Mouse (Mus musculus) heart, embryonic 10.5 days (tissue): ENCODE measurements around the gene Prrc2b. TPM values are rescaled to one million over a fixed set of nuclear protein-coding genes. Genes with fewer than 3 reads are reported as not detected.

Experiments
- DNase-seq: peaks from one replicate; pipeline ENCODE4 v3.0.0-alpha.2; 2017; ENCODE audit warnings: low spot score
- H3K27ac ChIP-seq: fragments of 300-500 bp; sonication (generic); 2 replicates; pipeline ENCODE4 v1.5.1; 2016; ENCODE audit warnings: mild to moderate bottlenecking
- H3K27me3 ChIP-seq: fragments of 300-500 bp; sonication (generic); 2 replicates; pipeline ENCODE4 v1.6.1; 2016; ENCODE audit warnings: mild to moderate bottlenecking; ENCODE audit not compliant: poor library complexity, insufficient read depth, severe bottlenecking
- H3K36me3 ChIP-seq: fragments of 300-500 bp; sonication (generic); 2 replicates; pipeline ENCODE4 v1.6.1; 2016; ENCODE audit warnings: mild to moderate bottlenecking, moderate library complexity
- H3K4me1 ChIP-seq: fragments of 300-500 bp; sonication (generic); 2 replicates; pipeline ENCODE4 v1.6.1; 2016; ENCODE audit warnings: mild to moderate bottlenecking
- H3K4me3 ChIP-seq: fragments of 300-500 bp; sonication (generic); 2 replicates; pipeline ENCODE4 v1.5.1; 2016; ENCODE audit warnings: mild to moderate bottlenecking, moderate library complexity
- H3K9me3 ChIP-seq: fragments of 300-500 bp; sonication (generic); 2 replicates; pipeline ENCODE4 v1.6.1; 2016; ENCODE audit warnings: mild to moderate bottlenecking, moderate library complexity
- WGBS: fragments of 180-500 bp; shearing (Covaris S2); methylation state at CpG from one replicate; pipeline ENCODE4 v1.1.7; 2016; 5-methylcytosine and 5-hydroxymethylcytosine counted together
- polyA plus RNA-seq: library from polyadenylated mRNA; unstranded; fragments of >200 nt; fragmentation: Nextera tagmentation; extraction: Ambion mirVana; gene quantifications from 2 replicates; pipeline ENCODE4 v1.2.1, GENCODE M21; 2016

The Prrc2b gene
- polyA plus RNA-seq, 1 experiment from 2014 or later = 54.6 TPM

- WGBS = 86% methylated on average over 5 of the region's 5 CpGs
- Histone ChIP-seq H3K27me3 (no peaks in the 10 kb centered on the region), H3K36me3 (peaks cover 7% of the 10 kb centered on the region), H3K27ac (peak overlapping the region; percentile 73; the same call in 1 of the 2 replicates), H3K4me3 (no peak overlapping the region), H3K4me1 (peaks cover 80% of the 10 kb centered on the region), H3K9me3 (no peaks in the 10 kb centered on the region)
- no peak for DNase-seq
Observed at GRCm38 (mm10) chr2:32169292-32169691, 18.4 kb downstream of the Prrc2b start.

- Histone ChIP-seq H3K9me3 (no peaks in the 10 kb centered on the region), H3K36me3 (peaks cover 7% of the 10 kb centered on the region), H3K27ac (peak overlapping the region; percentile 73; the same call in 1 of the 2 replicates), H3K4me1 (peaks cover 83% of the 10 kb centered on the region), H3K4me3 (peak overlapping the region; percentile 18; the same call in 1 of the 2 replicates), H3K27me3 (no peaks in the 10 kb centered on the region)
- no peak for DNase-seq
- 58% methylated on average over 8 of the region's 8 CpGs for WGBS
Observed at GRCm38 (mm10) chr2:32170010-32170409, 19.1 kb downstream of the Prrc2b start.

GRCm38 (mm10) chr2:32171658-32172433 is 21.0 kb downstream of the Prrc2b start:
- 87% methylated on average over 14 of the region's 14 CpGs for WGBS
- no peak for DNase-seq
- Histone ChIP-seq H3K4me1 (peaks cover 83% of the 10 kb centered on the region), H3K27me3 (no peaks in the 10 kb centered on the region), H3K36me3 (peaks cover 7% of the 10 kb centered on the region), H3K9me3 (no peaks in the 10 kb centered on the region), H3K27ac (no peak overlapping the region), H3K4me3 (no peak overlapping the region)

- Histone ChIP-seq H3K27me3 (no peaks in the 10 kb centered on the region), H3K9me3 (no peaks in the 10 kb centered on the region), H3K4me1 (peaks cover 85% of the 10 kb centered on the region), H3K27ac (peak overlapping the region; percentile 86), H3K36me3 (peaks cover 5% of the 10 kb centered on the region), H3K4me3 (peak overlapping the region; percentile 39)
- peak; percentile 86 for DNase-seq
- WGBS = 4% methylated on average over 13 of the region's 13 CpGs
Observed at GRCm38 (mm10) chr2:32174170-32174741, 23.4 kb downstream of the Prrc2b start.

- 26% methylated on average over 7 of the region's 7 CpGs for WGBS
- H3K4me1 ChIP-seq = peaks cover 85% of the 10 kb centered on the region
- DNase-seq = no peak
- peak overlapping the region; percentile 86 for H3K27ac ChIP-seq
- peaks cover 4% of the 10 kb centered on the region for H3K36me3 ChIP-seq
- H3K9me3 ChIP-seq = no peaks in the 10 kb centered on the region
- no peaks in the 10 kb centered on the region for H3K27me3 ChIP-seq
- peak overlapping the region; percentile 39; the same call in 1 of the 2 replicates for H3K4me3 ChIP-seq
Observed at GRCm38 (mm10) chr2:32175051-32175466, 24.2 kb downstream of the Prrc2b start.

GRCm38 (mm10) chr2:32175508-32175907 is 24.6 kb downstream of the Prrc2b start:
- no peak for DNase-seq
- 87% methylated on average over 6 of the region's 6 CpGs for WGBS
- peaks cover 85% of the 10 kb centered on the region for H3K4me1 ChIP-seq
- H3K9me3 ChIP-seq = no peaks in the 10 kb centered on the region
- peaks cover 2% of the 10 kb centered on the region; the same call in 1 of the 2 replicates for H3K36me3 ChIP-seq
- H3K27me3 ChIP-seq = no peaks in the 10 kb centered on the region
- H3K4me3 ChIP-seq = 0 out of 2 replicates have a peak overlapping the region, but pooled peaks have one; percentile 39
- peak overlapping the region; percentile 86 for H3K27ac ChIP-seq

GRCm38 (mm10) chr2:32176848-32177247 is 26.0 kb downstream of the Prrc2b start:
- Histone ChIP-seq H3K4me3 (no peak overlapping the region), H3K27ac (peak overlapping the region; percentile 5; the same call in 1 of the 2 replicates), H3K4me1 (peaks cover 88% of the 10 kb centered on the region), H3K36me3 (no peaks in the 10 kb centered on the region), H3K27me3 (no peaks in the 10 kb centered on the region), H3K9me3 (no peaks in the 10 kb centered on the region)
- DNase-seq = no peak
- 26% methylated on average over 3 of the region's 3 CpGs for WGBS

- H3K4me3 ChIP-seq = no peak overlapping the region
- H3K36me3 ChIP-seq = peaks cover 1% of the 10 kb centered on the region
- no peak overlapping the region for H3K27ac ChIP-seq
- H3K4me1 ChIP-seq = peaks cover 91% of the 10 kb centered on the region
- H3K27me3 ChIP-seq = no peaks in the 10 kb centered on the region
- DNase-seq = no peak
- H3K9me3 ChIP-seq = no peaks in the 10 kb centered on the region
- 86% methylated on average over 11 of the region's 11 CpGs for WGBS
Observed at GRCm38 (mm10) chr2:32177397-32178060, 26.6 kb downstream of the Prrc2b start.

- WGBS = 42% methylated on average over 6 of the region's 6 CpGs
- Histone ChIP-seq H3K36me3 (peaks cover 20% of the 10 kb centered on the region), H3K27ac (peak overlapping the region; percentile 24; the same call in 1 of the 2 replicates), H3K4me3 (no peak overlapping the region), H3K27me3 (no peaks in the 10 kb centered on the region), H3K4me1 (peaks cover 95% of the 10 kb centered on the region), H3K9me3 (no peaks in the 10 kb centered on the region)
- no peak for DNase-seq
Observed at GRCm38 (mm10) chr2:32179363-32179762, 28.5 kb downstream of the Prrc2b start.

- DNase-seq = no peak
- WGBS = 89% methylated on average over 12 of the region's 12 CpGs
- no peaks in the 10 kb centered on the region for H3K9me3 ChIP-seq
- no peaks in the 10 kb centered on the region for H3K27me3 ChIP-seq
- no peak overlapping the region; the same call in 1 of the 2 replicates for H3K27ac ChIP-seq
- H3K4me3 ChIP-seq = no peak overlapping the region
- H3K36me3 ChIP-seq = peaks cover 25% of the 10 kb centered on the region
- peaks cover 89% of the 10 kb centered on the region for H3K4me1 ChIP-seq
Observed at GRCm38 (mm10) chr2:32180127-32180526, 29.2 kb downstream of the Prrc2b start.

GRCm38 (mm10) chr2:32181364-32181763 is 30.5 kb downstream of the Prrc2b start:
- WGBS = 87% methylated on average over 5 of the region's 5 CpGs

GRCm38 (mm10) chr2:32182119-32182518 is 31.2 kb downstream of the Prrc2b start:
- Histone ChIP-seq H3K9me3 (no peaks in the 10 kb centered on the region), H3K36me3 (peaks cover 45% of the 10 kb centered on the region), H3K27ac (no peak overlapping the region), H3K4me3 (no peak overlapping the region), H3K27me3 (no peaks in the 10 kb centered on the region), H3K4me1 (peaks cover 71% of the 10 kb centered on the region)
- 87% methylated on average over 9 of the region's 9 CpGs for WGBS
- DNase-seq = no peak

More at GRCm38 (mm10) chr2:32181364-32181763, 30.5 kb downstream of the Prrc2b start:
- Histone ChIP-seq H3K4me3 (no peak overlapping the region), H3K27ac (0 out of 2 replicates have a peak overlapping the region, but pooled peaks have one; percentile 2), H3K9me3 (no peaks in the 10 kb centered on the region), H3K27me3 (no peaks in the 10 kb centered on the region), H3K36me3 (peaks cover 37% of the 10 kb centered on the region), H3K4me1 (peaks cover 78% of the 10 kb centered on the region)
- DNase-seq = no peak
